Mouse (Mus musculus): ENCODE data around the gene Rab9. TPM values are rescaled to one million over a fixed set of nuclear protein-coding genes. Genes with fewer than 3 reads are reported as not detected.
"Not testable (repeated sequence)": the region's sequence is repeated elsewhere in the genome, so short reads cannot be mapped to it uniquely, and the experiment has no call there.

The Rab9 gene
- total and polyA plus RNA-seq, 3 experiments: 21.5 to 60.9 (median 36.2) TPM

DNA sequence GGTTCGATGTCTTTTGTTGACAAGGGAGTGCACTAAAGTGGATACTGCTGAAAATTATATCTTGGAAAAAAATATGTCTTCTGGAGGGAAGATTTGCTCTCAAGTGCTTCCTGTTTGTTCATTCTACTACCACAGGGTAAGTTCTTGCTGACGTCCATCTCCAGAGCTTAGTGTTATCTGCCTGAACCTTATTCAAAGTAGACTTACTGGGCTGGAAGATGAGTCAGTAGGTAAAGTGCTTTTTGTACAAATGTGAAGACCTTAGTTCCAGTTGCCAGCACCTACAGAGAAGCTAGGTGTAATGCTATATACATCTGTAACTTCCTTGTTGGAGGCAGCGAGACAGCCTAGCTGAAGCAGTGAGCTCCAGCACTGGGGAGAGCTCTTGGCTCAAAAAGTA lies 36.3 kb upstream of the Rab9 start:
- Histone ChIP-seq H3K4me2 (ENCODE audit: insufficient read depth, low read depth, poor library complexity, severe bottlenecking) (no peak overlapping the region), H3K27me3 (replicated peaks) (no peaks in the 10 kb centered on the region), H3K9me3 (replicated peaks; ENCODE audit: low read length) (no peaks in the 10 kb centered on the region), H3K9ac (ENCODE audit: insufficient read depth, low read depth) (no peak overlapping the region), H3K4me3 (replicated peaks in 1 of 3; ENCODE audit: low read depth in 2 of 3, low read length in 2 of 3, poor library complexity in 1 of 3) (no peak overlapping the region), H3K27ac (ENCODE audit: insufficient read depth, low read depth) (no peak overlapping the region), H3K36me3 (replicated peaks in 1 of 2; ENCODE audit: control insufficient read depth in 1 of 2, insufficient read depth in 1 of 2, low read length in 1 of 2) (no peaks in the 10 kb centered on the region), H3K79me2 (replicated peaks; ENCODE audit: control insufficient read depth, extremely low read depth, insufficient read depth, poor library complexity, severe bottlenecking) (no peaks in the 10 kb centered on the region), H3K4me1 (ENCODE audit: control insufficient read depth in 1 of 2, insufficient read depth in 2 of 2) (peaks cover 0 to 13% of the 10 kb centered on the region in 2 experiments; a peak in 1 of 4 replicates)
- dilution Hi-C loops (cut with MboI; ENCODE audit: extremely low pct_ligation_motif_present, extremely low pct_unique_long_range_greater_than_20kb, low sequenced_read_pairs) (no loop called here), in situ Hi-C loops (cut with MboI; ENCODE audit: low pct_ligation_motif_present, low pct_unique_long_range_greater_than_20kb, low sequenced_read_pairs) (no loop called here)
- TF ChIP-seq NRF1 (IDR thresholded peaks at IDR 0.05; ENCODE audit: low read depth, low read length) (no peak), CHD1 (IDR thresholded peaks at IDR 0.05; ENCODE audit: low read depth, low read length) (no peak), PAX5 (IDR thresholded peaks at IDR 0.05; ENCODE audit: low read length) (no peak), BHLHE40 (IDR thresholded peaks at IDR 0.05; ENCODE audit: low read depth, low read length) (no peak), RCOR1 (conservative IDR thresholded peaks at IDR 0.05; ENCODE audit: low read depth, low read length) (no peak), KAT2A (IDR thresholded peaks at IDR 0.05; ENCODE audit: insufficient replicate concordance, low read length) (no peak), GABPA (IDR thresholded peaks at IDR 0.05; ENCODE audit: insufficient replicate concordance, low read depth, low read length) (no peak), IRF4 (IDR thresholded peaks at IDR 0.05; ENCODE audit: low read depth, low read length) (no peak), POLR2A (IDR thresholded peaks at IDR 0.05; ENCODE audit: low read depth, low read length) (no peak), EP300 (IDR thresholded peaks at IDR 0.05; ENCODE audit: low read length) (no peak), ZKSCAN1 (IDR thresholded peaks at IDR 0.05; ENCODE audit: borderline replicate concordance, low read depth, low read length) (no peak), NELFE (IDR thresholded peaks at IDR 0.05; ENCODE audit: low read depth, low read length) (no peak), UBTF (IDR thresholded peaks at IDR 0.05; ENCODE audit: low read depth, low read length) (no peak), USF1 (IDR thresholded peaks at IDR 0.05; ENCODE audit: low read depth, low read length) (no peak), CTCF (conservative IDR thresholded peaks at IDR 0.05 in 1 of 2, IDR thresholded peaks at IDR 0.05 in 1 of 2; ENCODE audit: low read depth in 2 of 2, low read length in 2 of 2) (no peak), MAZ (IDR thresholded peaks at IDR 0.05; ENCODE audit: low read depth, low read length) (no peak), TBP (conservative IDR thresholded peaks at IDR 0.05; ENCODE audit: low read depth, low read length) (no peak)
- DNase-seq (ENCODE audit: extremely low read depth): no peak

GRCm38 (mm10) chrX:166514035-166514434 lies 34.4 kb upstream of the Rab9 start:
- DNase-seq (ENCODE audit: extremely low read depth); in situ Hi-C loops (cut with MboI; ENCODE audit: low pct_ligation_motif_present, low pct_unique_long_range_greater_than_20kb, low sequenced_read_pairs): not testable (repeated sequence)

More at GRCm38 (mm10) chrX:166514035-166514434, 34.4 kb upstream of the Rab9 start:
- H3K27me3 ChIP-seq (replicated peaks); H3K27ac ChIP-seq (ENCODE audit: insufficient read depth, low read depth); H3K36me3 ChIP-seq (replicated peaks in 1 of 2; ENCODE audit: control insufficient read depth in 1 of 2, insufficient read depth in 1 of 2, low read length in 1 of 2); H3K4me2 ChIP-seq (ENCODE audit: insufficient read depth, low read depth, poor library complexity, severe bottlenecking); H3K79me2 ChIP-seq (replicated peaks; ENCODE audit: control insufficient read depth, extremely low read depth, insufficient read depth, poor library complexity, severe bottlenecking); H3K4me3 ChIP-seq (replicated peaks in 1 of 3; ENCODE audit: low read depth in 2 of 3, low read length in 2 of 3, poor library complexity in 1 of 3); H3K4me1 ChIP-seq (ENCODE audit: control insufficient read depth in 1 of 2, insufficient read depth in 2 of 2); dilution Hi-C loops (cut with MboI; ENCODE audit: extremely low pct_ligation_motif_present, extremely low pct_unique_long_range_greater_than_20kb, low sequenced_read_pairs); H3K9me3 ChIP-seq (replicated peaks; ENCODE audit: low read length); H3K9ac ChIP-seq (ENCODE audit: insufficient read depth, low read depth): not testable (repeated sequence)
- TF ChIP-seq BHLHE40 (IDR thresholded peaks at IDR 0.05; ENCODE audit: low read depth, low read length) (peak; percentile 27; the same call in 1 of the 2 replicates), CHD2 (IDR thresholded peaks at IDR 0.05; ENCODE audit: low read length) (peak; percentile 53; the same call in 1 of the 2 replicates)
